Mouse (Mus musculus) right cerebral cortex, adult 2 months (tissue): ENCODE results near the gene Fbxo48.

ENCODE experiments used
- DNase-seq, 2 experiments: peaks; one replicate each; pipeline ENCODE4 v3.0.0; 2021 to 2022; ENCODE audit warnings: low spot score in 2 of 2

Gene Fbxo48

GRCm38 (mm10) chr11:16950976-16951760 lies at the start of gene Fbxo48:
Gene Fbxo48, plus strand, starts transcription at chr11:16951375.
- peak; percentile 96 to 97 for DNase-seq

GRCm38 (mm10) chr11:16904302-16905011 lies 46.7 kb upstream of the Fbxo48 start:
- peak; percentile 42 to 51 for DNase-seq

- DNase-seq = no peak
These were observed 46.2 kb upstream of the Fbxo48 start for GRCm38 (mm10) chr11:16905012-16905332.

- no peak for DNase-seq
These were observed 44.6 kb upstream of the Fbxo48 start for GRCm38 (mm10) chr11:16906530-16906929.

GRCm38 (mm10) chr11:16907517-16908129 lies 43.6 kb upstream of the Fbxo48 start:
- DNase-seq = no peak

GRCm38 (mm10) chr11:16914756-16915155 lies 36.4 kb upstream of the Fbxo48 start:
- no peak for DNase-seq

- no peak for DNase-seq
These were observed 35.3 kb upstream of the Fbxo48 start for GRCm38 (mm10) chr11:16915850-16916249.

GRCm38 (mm10) chr11:16917512-16917911 lies 33.7 kb upstream of the Fbxo48 start:
- no peak for DNase-seq

- no peak for DNase-seq
These were observed 19.0 kb upstream of the Fbxo48 start for GRCm38 (mm10) chr11:16932159-16932558.

- DNase-seq = peak in 1 of 2 experiments; percentile 24
These were observed 15.5 kb upstream of the Fbxo48 start for GRCm38 (mm10) chr11:16935577-16936236.

GRCm38 (mm10) chr11:16941103-16941793 lies 9.9 kb upstream of the Fbxo48 start:
- DNase-seq = peak in 1 of 2 experiments; percentile 22

- no peak for DNase-seq
These were observed 9.2 kb upstream of the Fbxo48 start for GRCm38 (mm10) chr11:16941973-16942452.

- no peak for DNase-seq
These were observed 8.2 kb upstream of the Fbxo48 start for GRCm38 (mm10) chr11:16943016-16943415.

GRCm38 (mm10) chr11:16948756-16949155 lies 2.4 kb upstream of the Fbxo48 start:
- DNase-seq = peak; percentile 29 to 41

- DNase-seq = no peak
These were observed 774 bp upstream of the Fbxo48 start for GRCm38 (mm10) chr11:16950226-16950975.

GRCm38 (mm10) chr11:16951761-16952010 lies 511 bp downstream of the Fbxo48 start:
- no peak for DNase-seq

- DNase-seq = no peak
These were observed 5.1 kb downstream of the Fbxo48 start for GRCm38 (mm10) chr11:16956115-16956862.

- DNase-seq = no peak
These were observed 5.9 kb downstream of the Fbxo48 start for GRCm38 (mm10) chr11:16957030-16957429.

GRCm38 (mm10) chr11:16958520-16958919 lies 7.3 kb downstream of the Fbxo48 start:
- DNase-seq = no peak

- DNase-seq = peak; percentile 63 to 67
These were observed 16.6 kb downstream of the Fbxo48 start for GRCm38 (mm10) chr11:16967806-16968205.
